Mouse (Mus musculus): ENCODE data around the gene Gm17268. TPM values are rescaled to one million over a fixed set of nuclear protein-coding genes. Genes with fewer than 3 reads are reported as not detected.

Gene Gm17268
- polyA plus RNA-seq, 1 experiment from 2014 or later: not detected

- peak; percentile 49 for ATAC-seq
These were observed 42.1 kb downstream of the Gm17268 start for GRCm38 (mm10) chr11:81996172-81996841.

GRCm38 (mm10) chr11:81983146-81983545 is 55.2 kb downstream of the Gm17268 start:
- peaks cover 3% of the 10 kb centered on the region for H3K27me3 ChIP-seq
- ATAC-seq (no peak), DNase-seq (ENCODE audit: low read depth, low spot score) (no peak)
- in situ Hi-C loops (cut with MboI; ENCODE audit: low pct_unique_long_range_greater_than_20kb): loop anchor here (10.0 kb wide), 1 partner anchor 348 kb away; no protein-coding TSS in a partner anchor
- ChIA-PET CTCF (interaction anchor here (0.8 to 5.7 kb wide), 9 partner anchors 12 to 198 kb away, joined by 3 to 54 read pairs (median 3); partner anchors contain the start of gene Ccl2), POLR2A (no interaction called here)
- TF ChIP-seq CTCF (IDR thresholded peaks at IDR 0.05): peak; percentile 76

More at GRCm38 (mm10) chr11:81996172-81996841, 42.1 kb downstream of the Gm17268 start:
- no peaks in the 10 kb centered on the region for H3K27me3 ChIP-seq
- TF ChIP-seq CTCF (IDR thresholded peaks at IDR 0.05): peak; percentile 100
- ChIA-PET CTCF (interaction anchor here (0.6 to 8.2 kb wide), 27 partner anchors 9 to 208 kb away, joined by 3 to 156 read pairs (median 4); partner anchors contain the start of genes Ccl2, Ccl7 and Gm17268), POLR2A (interaction anchor here (0.6 to 1.0 kb wide), 3 partner anchors 10 to 35 kb away, joined by 3 to 5 read pairs (median 3); no protein-coding TSS in a partner anchor)
- no peak for DNase-seq (ENCODE audit: low read depth, low spot score)
- in situ Hi-C loops (cut with MboI; ENCODE audit: low pct_unique_long_range_greater_than_20kb): loop anchor here (5.0 kb wide), 2 partner anchors 51 to 181 kb away; partner anchors contain the start of gene Ccl7

- ChIA-PET CTCF (interaction anchor here (1.0 to 5.7 kb wide), 7 partner anchors 12 to 199 kb away, joined by 3 to 54 read pairs (median 4); partner anchors contain the start of gene Ccl2), POLR2A (no interaction called here)
- TF ChIP-seq CTCF (IDR thresholded peaks at IDR 0.05): no peak
- ATAC-seq (no peak), DNase-seq (ENCODE audit: low read depth, low spot score) (no peak)
- peaks cover 4% of the 10 kb centered on the region for H3K27me3 ChIP-seq
- in situ Hi-C loops (cut with MboI; ENCODE audit: low pct_unique_long_range_greater_than_20kb): loop anchor here (10.0 kb wide), 1 partner anchor 347 kb away; no protein-coding TSS in a partner anchor
These were observed 56.2 kb downstream of the Gm17268 start for GRCm38 (mm10) chr11:81982191-81982590.

Other genes with a start within 250 kb of the Gm17268 start
- gene 5530401A14Rik, start 177.9 kb downstream of the Gm17268 start, polyA plus RNA-seq (2021): 0.04 TPM
- 0.04 TPM for gene Asic2, start 70.1 kb downstream of the Gm17268 start, polyA plus RNA-seq (2021)
- gene Ccl2, start 3.0 kb downstream of the Gm17268 start, polyA plus RNA-seq (2021): 382 TPM
- 9.8 TPM for gene Ccl7, start 7.2 kb upstream of the Gm17268 start, polyA plus RNA-seq (2021)
- not detected for gene Ccl11, start 19.3 kb upstream of the Gm17268 start, polyA plus RNA-seq (2021)
- not detected for gene Ccl12, start 63.3 kb upstream of the Gm17268 start, polyA plus RNA-seq (2021)
- 1.2 TPM for gene Ccl8, start 76.6 kb upstream of the Gm17268 start, polyA plus RNA-seq (2021)